Mouse (Mus musculus) heart, postnatal 0 days (tissue): ENCODE results near the gene Nomo1.

Experiments used
- CTCF ChIP-seq: IDR thresholded peaks from 2 replicates; pipeline ENCODE4 v1.5.1; 2016; ENCODE audit warnings: antibody characterized with exemption, control low read depth, low read depth
- EP300 ChIP-seq: IDR thresholded peaks from 2 replicates; pipeline ENCODE4 v1.6.1; 2016; ENCODE audit warnings: antibody characterized with exemption, low read depth

GRCm38 (mm10) chr7:46019594-46019993 is 13.9 kb upstream of the Nomo1 start:
- TF ChIP-seq CTCF, result no peak
- TF ChIP-seq EP300, result no peak
